Mouse (Mus musculus): Measurements from ENCODE around the gene Cass4.

The Cass4 gene

GRCm38 (mm10) chr2:172439843-172440639, 46.4 kb downstream of the Cass4 start, which contains the start of gene Rtf2:
Rtf2 (plus strand) TSS chr2:172440556.
- peak; percentile 98 to 100 for DNase-seq (ENCODE audit: low spot score in 2 of 2)

DNA sequence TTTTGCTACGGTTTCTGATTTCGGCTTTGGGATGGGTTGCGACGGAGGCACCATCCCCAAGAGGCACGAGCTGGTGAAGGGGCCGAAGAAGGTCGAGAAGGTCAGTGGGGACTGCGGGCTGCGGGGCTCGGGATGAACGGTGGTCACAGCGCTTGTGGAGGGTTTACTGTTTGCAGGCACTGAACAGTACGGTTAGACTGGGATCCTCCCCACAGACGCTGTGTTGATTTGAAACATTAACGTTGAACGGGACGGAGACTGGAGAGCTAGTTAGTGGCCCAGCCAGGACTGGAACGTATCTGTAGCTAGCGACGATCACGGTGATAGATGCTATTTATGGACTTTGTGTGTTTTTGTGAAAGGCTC, 47.0 kb downstream of the Cass4 start:
- no peak for DNase-seq (ENCODE audit: low spot score in 2 of 2)

GRCm38 (mm10) chr2:172441176-172441575, 47.6 kb downstream of the Cass4 start:
- DNase-seq (ENCODE audit: low spot score in 2 of 2) = no peak

- DNase-seq (ENCODE audit: low spot score in 2 of 2) = no peak
Observed at GRCm38 (mm10) chr2:172445617-172446016, 52.0 kb downstream of the Cass4 start.

GRCm38 (mm10) chr2:172447317-172447716, 53.7 kb downstream of the Cass4 start:
- no peak for DNase-seq (ENCODE audit: low spot score in 2 of 2)

DNA sequence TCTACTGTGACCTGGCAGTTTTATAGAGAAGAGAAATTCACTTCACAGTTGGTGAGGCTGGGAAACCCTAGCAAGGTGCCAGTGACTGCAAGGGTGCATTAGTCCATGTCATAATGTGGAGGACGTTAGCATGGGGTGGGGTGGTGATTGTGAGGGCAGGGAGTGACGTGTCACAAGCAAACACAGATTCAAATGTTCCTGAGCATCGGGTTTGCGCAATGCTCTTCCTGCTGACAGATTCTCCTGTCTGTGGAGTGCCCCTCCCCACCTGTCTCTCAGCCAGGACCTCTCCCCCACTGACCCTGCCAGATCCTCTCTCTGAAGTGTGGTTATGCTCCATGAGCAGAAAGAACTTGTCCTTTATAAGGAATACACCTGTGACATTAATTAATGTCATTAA, 54.7 kb downstream of the Cass4 start:
- DNase-seq (ENCODE audit: low spot score in 2 of 2) = no peak

GRCm38 (mm10) chr2:172450640-172451039, 57.0 kb downstream of the Cass4 start:
- no peak for DNase-seq (ENCODE audit: low spot score in 2 of 2)

- no peak for DNase-seq (ENCODE audit: low spot score in 2 of 2)
Observed at GRCm38 (mm10) chr2:172452031-172452430, 58.4 kb downstream of the Cass4 start.

- no peak for DNase-seq (ENCODE audit: low spot score in 2 of 2)
Observed at GRCm38 (mm10) chr2:172452458-172452857, 58.9 kb downstream of the Cass4 start.

GRCm38 (mm10) chr2:172458496-172458895, 64.9 kb downstream of the Cass4 start, which contains the start of gene Gcnt7:
Gcnt7 (minus strand) TSS chr2:172458596.
- no peak for DNase-seq (ENCODE audit: low spot score in 2 of 2)

GRCm38 (mm10) chr2:172460647-172461046, 67.1 kb downstream of the Cass4 start:
- DNase-seq (ENCODE audit: low spot score in 2 of 2) = no peak

DNA sequence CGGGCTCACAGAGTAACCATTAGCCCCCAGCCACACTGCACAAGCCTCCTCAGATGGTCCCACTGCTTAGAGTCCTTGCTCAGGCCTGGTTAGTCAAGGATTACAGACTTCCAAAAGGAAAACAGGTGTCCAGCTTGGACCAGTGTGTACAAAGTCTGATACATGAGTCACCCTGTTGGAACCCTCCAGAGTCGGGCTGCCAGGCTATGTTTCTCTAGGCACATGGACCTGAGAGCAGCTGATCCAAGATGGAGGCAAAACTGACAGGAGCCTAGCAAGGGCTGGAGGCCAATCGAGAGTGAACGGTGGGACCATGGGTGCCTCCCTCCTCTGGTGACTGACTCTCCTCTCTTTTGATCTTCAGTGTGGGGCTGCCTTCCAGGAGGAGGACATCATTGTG, 69.2 kb downstream of the Cass4 start:
- DNase-seq (ENCODE audit: low spot score in 2 of 2) = no peak

- DNase-seq (ENCODE audit: low spot score in 2 of 2) = no peak
Observed at GRCm38 (mm10) chr2:172466427-172467132, 73.0 kb downstream of the Cass4 start.

GRCm38 (mm10) chr2:172467206-172467605, 73.6 kb downstream of the Cass4 start:
- DNase-seq (ENCODE audit: low spot score in 2 of 2) = no peak

- no peak for DNase-seq (ENCODE audit: low spot score in 2 of 2)
Observed at GRCm38 (mm10) chr2:172468346-172468819, 74.8 kb downstream of the Cass4 start.

GRCm38 (mm10) chr2:172472318-172472717, 78.7 kb downstream of the Cass4 start, which contains the start of gene Fam209:
Fam209 (plus strand) TSS chr2:172472520.
- no peak for DNase-seq (ENCODE audit: low spot score in 2 of 2)

GRCm38 (mm10) chr2:172473591-172473990, 80.0 kb downstream of the Cass4 start:
- no peak for DNase-seq (ENCODE audit: low spot score in 2 of 2)

GRCm38 (mm10) chr2:172474970-172475369, 81.4 kb downstream of the Cass4 start:
- DNase-seq (ENCODE audit: low spot score in 2 of 2) = no peak

DNA sequence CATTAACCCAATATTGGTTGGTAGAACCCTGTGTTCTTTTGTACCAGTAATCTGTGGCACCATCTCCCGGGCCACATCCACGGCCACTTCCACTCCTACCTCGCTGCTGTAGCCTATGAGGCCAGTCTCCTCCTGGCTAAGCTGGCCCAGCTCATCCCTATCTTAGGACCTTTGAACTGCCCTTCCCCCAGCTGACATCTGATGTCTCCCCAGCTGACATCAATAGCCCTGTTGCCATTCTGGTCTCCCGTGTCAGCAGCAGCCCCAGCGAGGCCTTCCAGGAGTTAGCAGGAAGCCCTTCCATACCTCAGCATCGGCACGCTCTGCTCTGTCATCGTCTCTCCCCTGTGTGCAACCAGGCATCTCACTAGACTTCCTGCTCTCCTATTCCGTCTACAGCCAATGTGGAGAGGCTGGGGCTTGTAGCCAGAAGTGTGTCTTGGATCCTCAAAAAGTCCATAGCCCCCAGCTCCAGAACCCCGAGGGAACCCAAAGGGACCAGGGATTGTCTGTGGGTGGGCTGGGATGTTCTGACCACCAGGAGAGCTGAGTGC, 83.2 kb downstream of the Cass4 start:
- DNase-seq (ENCODE audit: low spot score in 2 of 2) = no peak

DNA sequence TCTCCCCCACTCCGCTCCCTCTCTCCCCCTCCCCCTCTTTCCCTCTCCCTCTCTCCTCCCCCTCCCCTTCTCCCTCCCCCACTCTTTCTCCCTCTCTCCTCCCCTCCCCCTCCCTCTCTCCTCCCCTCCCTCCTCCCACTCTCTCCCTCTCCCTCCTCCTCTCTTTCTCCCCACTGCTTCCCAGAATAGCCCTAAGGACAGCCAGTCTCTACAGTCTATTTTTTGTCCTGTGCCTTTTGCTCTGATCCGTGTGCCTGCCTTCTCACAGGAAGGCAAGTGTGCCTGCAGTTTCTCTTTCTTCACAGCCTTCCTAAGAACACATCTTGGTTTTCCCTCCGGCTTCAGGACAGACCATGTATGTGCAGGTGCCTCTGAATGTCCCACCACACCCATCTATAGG, 83.8 kb downstream of the Cass4 start:
- no peak for DNase-seq (ENCODE audit: low spot score in 2 of 2)

DNA sequence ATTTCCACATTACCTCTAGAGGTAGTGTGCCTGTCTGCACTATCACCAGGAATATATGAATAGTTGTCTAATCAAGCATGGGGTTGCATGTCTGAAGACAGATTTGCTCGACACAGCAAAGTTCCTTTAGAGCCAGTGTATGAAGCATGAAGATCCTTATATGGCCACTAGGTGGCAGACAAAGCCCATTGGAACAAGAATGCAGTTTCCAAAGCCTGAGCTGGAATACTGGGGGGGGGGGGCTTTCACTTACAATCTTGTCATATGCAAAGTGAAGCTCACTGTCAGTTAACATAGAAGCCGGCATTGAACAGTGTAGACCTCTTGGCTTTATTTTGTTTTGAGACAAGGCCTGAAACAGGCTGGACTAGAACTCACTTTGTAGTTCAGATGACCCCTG, 84.3 kb downstream of the Cass4 start:
- DNase-seq (ENCODE audit: low spot score in 2 of 2) = peak in 1 of 2 experiments; percentile 45

DNA sequence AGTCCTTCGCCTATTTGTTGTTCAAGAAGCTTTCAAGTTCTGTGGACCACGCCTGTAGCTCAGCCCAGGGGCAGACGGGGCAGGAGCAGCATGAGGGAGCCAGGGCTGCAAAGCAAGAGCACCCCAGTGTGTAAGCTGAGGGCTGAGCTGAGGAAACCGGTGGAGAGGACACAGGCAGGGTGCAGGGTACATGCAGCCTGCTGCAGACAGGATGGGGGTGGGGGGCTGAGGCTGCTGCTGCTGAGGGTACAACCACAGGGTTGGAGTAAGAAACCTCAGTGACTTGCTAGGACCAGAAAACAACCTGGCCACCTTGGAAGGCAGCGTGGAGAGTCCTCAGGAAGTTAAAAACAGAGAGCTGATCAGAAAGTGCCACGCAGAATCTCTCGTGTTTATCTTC, 86.7 kb downstream of the Cass4 start:
- no peak for DNase-seq (ENCODE audit: low spot score in 2 of 2)

Data from frontal cortex, postnatal 14 days (tissue).